Mouse (Mus musculus) forebrain, embryonic 15.5 days (tissue): ENCODE results near the gene Upk3a. TPM values are rescaled to one million over a fixed set of nuclear protein-coding genes. Genes with fewer than 3 reads are reported as not detected.

Source experiments
- polyA plus RNA-seq: library from polyadenylated mRNA; unstranded; fragments of >200 nt; fragmentation: Nextera tagmentation; extraction: Ambion mirVana; gene quantifications from 2 replicates; pipeline ENCODE4 v1.2.1, GENCODE M21; 2015

Upk3a gene
- polyA plus RNA-seq, 1 experiment from 2014 or later, result 0.31 TPM

Other genes starting within 250 kb of the Upk3a start
- gene Phf21b, start 161.1 kb upstream of the Upk3a start, polyA plus RNA-seq, result 11.0 and 13.0 TPM in 2 replicates
- 0.92 and 1.0 TPM in 2 replicates for gene Gm29666, start 97.1 kb upstream of the Upk3a start, polyA plus RNA-seq
- 32.5 and 35.7 TPM in 2 replicates for gene Nup50, start 93.7 kb upstream of the Upk3a start, polyA plus RNA-seq
- 22.1 and 27.7 TPM in 2 replicates for gene 5031439G07Rik, start 28.6 kb upstream of the Upk3a start, polyA plus RNA-seq
- 32.4 and 33.5 TPM in 2 replicates for gene Fam118a, start 11.8 kb downstream of the Upk3a start, polyA plus RNA-seq
- 0.13 and 0.15 TPM in 2 replicates for gene Smc1b, start 114.8 kb downstream of the Upk3a start, polyA plus RNA-seq
- 0.59 TPM in 2 replicates for gene Ribc2, start 114.9 kb downstream of the Upk3a start, polyA plus RNA-seq
- 47.0 and 47.4 TPM in 2 replicates for gene Fbln1, start 188.8 kb downstream of the Upk3a start, polyA plus RNA-seq